Mouse (Mus musculus) naive thymus-derived CD4-positive, alpha-beta T cell, adult 2 months (primary cell): ENCODE data around the gene St8sia1.

ENCODE experiments used
- DNase-seq: peaks from one replicate; pipeline ENCODE4 v3.0.0-alpha.2; 2011; ENCODE audit warnings: low read depth

Gene St8sia1

GRCm38 (mm10) chr6:142823008-142823787, 141.1 kb downstream of the St8sia1 start:
- no peak for DNase-seq

GRCm38 (mm10) chr6:142818306-142818705, 145.9 kb downstream of the St8sia1 start:
- no peak for DNase-seq

- no peak for DNase-seq
Measured at GRCm38 (mm10) chr6:142815513-142815912, 148.7 kb downstream of the St8sia1 start.

- peak; percentile 94 for DNase-seq
Measured at GRCm38 (mm10) chr6:142814495-142814921, 149.7 kb downstream of the St8sia1 start.

GRCm38 (mm10) chr6:142814011-142814410, 150.2 kb downstream of the St8sia1 start:
- DNase-seq = no peak

- DNase-seq = no peak
Measured at GRCm38 (mm10) chr6:142812969-142813368, 151.3 kb downstream of the St8sia1 start.

GRCm38 (mm10) chr6:142810239-142810638, 154.0 kb downstream of the St8sia1 start:
- DNase-seq = no peak

GRCm38 (mm10) chr6:142809373-142810098, 154.7 kb downstream of the St8sia1 start:
- peak; percentile 27 for DNase-seq

GRCm38 (mm10) chr6:142806326-142806725, 157.9 kb downstream of the St8sia1 start:
- no peak for DNase-seq

- no peak for DNase-seq
Measured at GRCm38 (mm10) chr6:142804402-142804801, 159.8 kb downstream of the St8sia1 start, which contains the start of gene Sult6b2. TSS of gene Sult6b2 (minus strand) at chr6:142804502.

- no peak for DNase-seq
Measured at GRCm38 (mm10) chr6:142802617-142803525, 161.4 kb downstream of the St8sia1 start.

GRCm38 (mm10) chr6:142801687-142802086, 162.6 kb downstream of the St8sia1 start:
- no peak for DNase-seq

GRCm38 (mm10) chr6:142799704-142800374, 164.4 kb downstream of the St8sia1 start:
- DNase-seq = no peak

GRCm38 (mm10) chr6:142798837-142799236, 165.4 kb downstream of the St8sia1 start:
- no peak for DNase-seq

GRCm38 (mm10) chr6:142797996-142798395, 166.3 kb downstream of the St8sia1 start:
- DNase-seq = no peak

GRCm38 (mm10) chr6:142795655-142796441, 168.4 kb downstream of the St8sia1 start:
- no peak for DNase-seq

GRCm38 (mm10) chr6:142795087-142795486, 169.2 kb downstream of the St8sia1 start:
- DNase-seq = no peak

GRCm38 (mm10) chr6:142793468-142793867, 170.8 kb downstream of the St8sia1 start:
- DNase-seq = no peak

GRCm38 (mm10) chr6:142792241-142792968, 171.8 kb downstream of the St8sia1 start:
- DNase-seq = peak; percentile 34

GRCm38 (mm10) chr6:142789736-142790135, 174.5 kb downstream of the St8sia1 start:
- DNase-seq = no peak
